Mouse (Mus musculus) neural tube, embryonic 13.5 days (tissue): ENCODE measurements around the gene Nbea. TPM values are rescaled to one million over a fixed set of nuclear protein-coding genes. Genes with fewer than 3 reads are reported as not detected.

Experiments
- ATAC-seq: fragments of 200-750 bp; cut with Nextera tagmentation; 2 replicates; pipeline ENCODE4 v1.8.0; 2017; ENCODE audit warnings: low read depth, mild to moderate bottlenecking, moderate TSS enrichment, moderate library complexity
- H3K27ac ChIP-seq: fragments of 300-500 bp; sonication (generic); replicated peaks from 2 replicates; pipeline ENCODE4 v1.5.1; 2015; ENCODE audit warnings: moderate library complexity, mild to moderate bottlenecking, inconsistent platforms
- H3K27me3 ChIP-seq: fragments of 300-500 bp; sonication (generic); 2 replicates; pipeline ENCODE4 v1.6.1; 2015; ENCODE audit warnings: mild to moderate bottlenecking, inconsistent platforms
- H3K36me3 ChIP-seq: fragments of 300-500 bp; sonication (generic); 2 replicates; pipeline ENCODE4 v1.6.1; 2015; ENCODE audit warnings: mild to moderate bottlenecking, inconsistent platforms
- H3K4me1 ChIP-seq: fragments of 300-500 bp; sonication (generic); replicated peaks from 2 replicates; pipeline ENCODE4 v1.6.1; 2015; ENCODE audit warnings: inconsistent platforms
- H3K4me2 ChIP-seq: fragments of 300-500 bp; sonication (generic); 2 replicates; pipeline ENCODE4 v1.6.1; 2015; ENCODE audit warnings: inconsistent platforms, mild to moderate bottlenecking, moderate library complexity
- H3K4me3 ChIP-seq: fragments of 300-500 bp; sonication (generic); 2 replicates; pipeline ENCODE4 v1.5.1; 2015; ENCODE audit warnings: mild to moderate bottlenecking, inconsistent platforms
- H3K9ac ChIP-seq: fragments of 300-500 bp; sonication (generic); 2 replicates; pipeline ENCODE4 v1.6.1; 2015; ENCODE audit warnings: moderate library complexity, mild to moderate bottlenecking, inconsistent platforms
- H3K9me3 ChIP-seq: fragments of 300-500 bp; sonication (generic); 2 replicates; pipeline ENCODE4 v1.6.1; 2016; ENCODE audit warnings: inconsistent platforms
- WGBS: fragments of 180-500 bp; shearing (Covaris S2); methylation state at CpG from one replicate; pipeline ENCODE4 v1.1.7; 2015; 5-methylcytosine and 5-hydroxymethylcytosine counted together
- polyA plus RNA-seq: library from polyadenylated mRNA; unstranded; fragments of >200 nt; fragmentation: Nextera tagmentation; extraction: Ambion mirVana; gene quantifications from 2 replicates; pipeline ENCODE4 v1.2.1, GENCODE M21; 2015

The Nbea gene
- polyA plus RNA-seq, 1 experiment from 2014 or later: 51.3 TPM

DNA sequence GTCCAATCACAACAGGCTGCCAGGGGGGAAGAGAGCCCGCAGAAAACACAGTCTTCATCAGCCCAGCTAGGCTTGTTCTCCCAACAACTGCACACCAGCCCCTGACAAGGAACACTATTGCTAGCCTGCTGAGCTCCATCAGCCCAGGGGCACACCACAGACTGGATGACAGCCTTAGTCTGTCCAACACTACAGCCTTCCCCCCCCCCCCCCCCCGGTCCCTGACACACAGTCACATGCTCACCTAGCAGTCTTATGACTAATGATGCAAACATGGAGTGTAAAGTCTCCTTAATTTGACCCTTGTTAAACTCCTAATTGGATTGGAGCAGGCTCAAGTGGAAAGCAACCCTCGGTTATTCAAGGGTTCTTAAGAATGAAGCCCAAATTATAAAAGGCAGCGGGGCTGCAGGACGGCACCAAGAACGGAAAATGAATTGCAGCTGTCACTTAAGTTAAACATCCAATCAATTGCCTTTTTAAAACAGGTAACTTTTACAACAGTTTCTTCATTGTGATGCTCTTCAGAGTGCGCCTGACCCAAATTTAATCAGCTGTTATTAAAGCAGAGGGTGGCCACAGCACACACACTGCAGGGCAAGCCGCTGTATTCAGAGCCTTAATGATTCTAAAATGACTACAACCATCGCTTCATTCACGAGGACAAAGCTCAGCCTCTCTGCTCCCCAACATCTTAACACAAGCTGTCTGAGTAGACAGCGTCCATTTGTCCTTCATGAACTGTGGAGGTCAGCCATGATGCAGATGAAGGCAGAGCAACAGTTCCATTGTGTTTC is 427.5 kb downstream of the Nbea start:
- no peaks in the 10 kb centered on the region for H3K36me3 ChIP-seq
- WGBS: 18% methylated on average over 11 of the region's 11 CpGs
- peaks cover 39% of the 10 kb centered on the region for H3K4me1 ChIP-seq
- H3K9ac ChIP-seq: no peak overlapping the region; the same call in 1 of the 2 replicates
- peak; percentile 68 for ATAC-seq
- peak overlapping the region; percentile 65 for H3K27ac ChIP-seq
- no peak overlapping the region for H3K4me3 ChIP-seq
- H3K4me2 ChIP-seq: no peak overlapping the region
- H3K9me3 ChIP-seq: no peaks in the 10 kb centered on the region
- no peaks in the 10 kb centered on the region for H3K27me3 ChIP-seq

GRCm38 (mm10) chr3:55754981-55755608 is 428.4 kb downstream of the Nbea start:
- no peaks in the 10 kb centered on the region for H3K27me3 ChIP-seq
- H3K27ac ChIP-seq: no peak overlapping the region
- no peaks in the 10 kb centered on the region for H3K36me3 ChIP-seq
- ATAC-seq: no peak
- 54% methylated on average over 6 of the region's 6 CpGs for WGBS
- peaks cover 47% of the 10 kb centered on the region for H3K4me1 ChIP-seq
- no peaks in the 10 kb centered on the region for H3K9me3 ChIP-seq
- H3K4me3 ChIP-seq: no peak overlapping the region
- H3K4me2 ChIP-seq: no peak overlapping the region
- no peak overlapping the region for H3K9ac ChIP-seq

- Histone ChIP-seq H3K27ac (no peak overlapping the region), H3K4me1 (peaks cover 47% of the 10 kb centered on the region)
- ATAC-seq: no peak
Observed at GRCm38 (mm10) chr3:55753872-55754271, 429.6 kb downstream of the Nbea start.

DNA sequence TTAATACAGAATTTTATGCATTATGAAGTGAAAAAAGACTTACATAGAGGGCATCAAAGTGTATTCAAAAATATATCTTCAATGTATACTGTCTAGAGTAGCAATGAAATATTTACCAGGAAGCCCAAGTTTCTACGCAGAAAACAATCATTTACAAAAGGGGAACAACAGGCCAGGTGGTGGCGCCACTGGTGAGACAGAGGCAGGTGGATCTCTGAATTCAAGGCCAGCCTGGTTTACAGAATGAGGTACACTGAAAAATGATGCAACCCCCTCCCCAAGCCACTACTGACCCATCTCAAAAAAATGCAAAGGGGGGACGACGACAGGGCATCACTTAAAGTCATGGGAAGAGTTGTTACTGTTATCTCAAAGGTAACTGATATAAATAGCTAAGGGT is 430.9 kb downstream of the Nbea start:
- H3K36me3 ChIP-seq: no peaks in the 10 kb centered on the region
- H3K27me3 ChIP-seq: no peaks in the 10 kb centered on the region
- WGBS: 86% methylated on average over 4 of the region's 4 CpGs
- peaks cover 47% of the 10 kb centered on the region for H3K4me1 ChIP-seq
- 0 out of 2 replicates have a peak overlapping the region, but pooled peaks have one; percentile 54 for H3K27ac ChIP-seq
- H3K9me3 ChIP-seq: no peaks in the 10 kb centered on the region
- H3K9ac ChIP-seq: no peak overlapping the region
- H3K4me2 ChIP-seq: no peak overlapping the region
- no peak for ATAC-seq
- H3K4me3 ChIP-seq: no peak overlapping the region

More at GRCm38 (mm10) chr3:55753872-55754271, 429.6 kb downstream of the Nbea start:
- H3K36me3 ChIP-seq: no peaks in the 10 kb centered on the region
- no peaks in the 10 kb centered on the region for H3K9me3 ChIP-seq
- H3K9ac ChIP-seq: no peak overlapping the region
- 85% methylated on average over 6 of the region's 6 CpGs for WGBS
- no peak overlapping the region for H3K4me2 ChIP-seq
- H3K27me3 ChIP-seq: no peaks in the 10 kb centered on the region
- H3K4me3 ChIP-seq: no peak overlapping the region

GRCm38 (mm10) chr3:55751363-55751762 is 432.1 kb downstream of the Nbea start:
- Histone ChIP-seq H3K27me3 (no peaks in the 10 kb centered on the region), H3K36me3 (no peaks in the 10 kb centered on the region), H3K9ac (peak overlapping the region; percentile 12; the same call in 1 of the 2 replicates), H3K4me3 (no peak overlapping the region), H3K9me3 (no peaks in the 10 kb centered on the region), H3K4me1 (peaks cover 37% of the 10 kb centered on the region), H3K4me2 (no peak overlapping the region), H3K27ac (peak overlapping the region; percentile 87)
- WGBS: 36% methylated on average over 5 of the region's 5 CpGs
- ATAC-seq: no peak

DNA sequence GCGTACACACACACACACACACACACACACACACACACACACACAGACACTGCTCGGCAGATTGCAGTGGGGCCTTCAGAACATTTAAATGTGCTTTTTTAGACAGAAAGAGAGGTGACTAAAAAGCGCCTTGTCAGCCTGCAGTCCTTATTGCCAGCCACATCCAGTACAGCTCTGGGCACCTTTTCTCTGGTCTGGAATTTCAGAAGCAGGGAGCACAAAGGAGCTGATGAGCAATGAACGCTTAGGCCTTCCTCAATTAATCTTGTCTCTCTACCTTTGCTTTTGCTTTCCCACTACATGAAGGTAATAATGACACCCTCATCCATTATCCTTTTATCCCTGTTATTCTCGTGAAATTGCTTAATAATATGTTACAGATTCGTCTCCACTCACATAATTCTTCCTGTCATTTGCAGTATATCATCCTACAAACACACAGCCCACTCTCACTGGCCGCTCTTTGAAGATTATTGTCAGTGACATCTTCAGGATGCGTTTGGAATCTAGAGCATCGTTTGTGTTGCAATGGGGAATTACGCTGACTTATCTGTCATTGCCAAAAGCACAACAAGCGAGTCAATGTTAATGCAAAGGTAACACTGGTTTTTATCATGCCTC is 432.9 kb downstream of the Nbea start:
- Histone ChIP-seq H3K9me3 (no peaks in the 10 kb centered on the region), H3K4me3 (no peak overlapping the region), H3K4me2 (no peak overlapping the region), H3K27ac (peak overlapping the region; percentile 87), H3K27me3 (no peaks in the 10 kb centered on the region), H3K9ac (no peak overlapping the region), H3K4me1 (peaks cover 28% of the 10 kb centered on the region), H3K36me3 (no peaks in the 10 kb centered on the region)
- peak; percentile 33; the same call in 1 of the 2 replicates for ATAC-seq
- 40% methylated on average over 11 of the region's 11 CpGs for WGBS

DNA sequence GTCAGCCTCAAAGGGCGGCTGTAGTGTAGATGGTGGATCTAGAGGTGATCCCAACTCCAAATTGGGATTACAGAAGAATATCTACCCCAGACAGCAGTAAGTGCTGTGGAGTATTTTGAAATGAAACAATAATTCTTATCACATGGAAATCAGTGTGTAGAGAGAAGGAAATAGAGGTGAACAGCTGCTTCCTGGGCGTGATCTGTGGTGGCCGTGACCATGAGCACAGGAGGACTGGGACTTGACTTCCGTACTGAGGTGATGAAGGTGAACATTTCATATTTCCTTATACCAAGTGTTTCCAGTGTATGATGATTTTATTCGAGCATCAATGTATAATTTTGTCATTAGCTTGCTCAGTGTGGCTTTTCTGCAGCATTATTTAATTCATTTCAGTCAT is 439.6 kb downstream of the Nbea start:
- 84% methylated on average over 5 of the region's 5 CpGs for WGBS
- Histone ChIP-seq H3K4me1 (peaks cover 20% of the 10 kb centered on the region), H3K36me3 (no peaks in the 10 kb centered on the region), H3K27ac (no peak overlapping the region), H3K27me3 (no peaks in the 10 kb centered on the region), H3K4me2 (no peak overlapping the region), H3K9me3 (no peaks in the 10 kb centered on the region), H3K9ac (no peak overlapping the region), H3K4me3 (no peak overlapping the region)
- ATAC-seq: no peak

GRCm38 (mm10) chr3:55742654-55743053 is 440.8 kb downstream of the Nbea start:
- Histone ChIP-seq H3K4me2 (no peak overlapping the region), H3K27ac (peak overlapping the region; percentile 79; the same call in 1 of the 2 replicates), H3K4me1 (peaks cover 20% of the 10 kb centered on the region), H3K9ac (no peak overlapping the region), H3K9me3 (no peaks in the 10 kb centered on the region), H3K27me3 (no peaks in the 10 kb centered on the region), H3K36me3 (no peaks in the 10 kb centered on the region), H3K4me3 (no peak overlapping the region)
- WGBS: 72% methylated on average over 4 of the region's 4 CpGs
- no peak for ATAC-seq

DNA sequence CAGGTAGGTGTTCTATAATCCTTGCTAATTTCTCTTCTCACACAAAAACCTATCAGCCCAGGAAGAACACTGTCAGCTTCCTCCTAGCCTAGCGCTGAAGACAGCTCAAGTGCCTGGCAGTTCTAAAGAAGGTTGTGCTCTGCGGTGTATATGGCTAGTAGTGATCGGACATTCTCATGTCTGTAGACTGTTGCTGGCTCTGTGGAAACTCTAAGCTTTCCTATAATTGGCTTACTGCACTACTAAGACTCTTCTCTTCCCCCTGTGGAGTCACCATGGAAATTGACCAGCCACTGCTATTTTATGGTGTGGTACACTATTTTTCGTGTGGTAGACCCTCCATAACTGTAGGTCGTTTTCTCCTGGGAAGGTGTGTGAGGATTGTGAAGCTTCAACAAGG is 441.3 kb downstream of the Nbea start:
- H3K27me3 ChIP-seq: no peaks in the 10 kb centered on the region
- no peaks in the 10 kb centered on the region for H3K36me3 ChIP-seq
- H3K27ac ChIP-seq: peak overlapping the region; percentile 79
- H3K9ac ChIP-seq: no peak overlapping the region
- H3K4me3 ChIP-seq: no peak overlapping the region
- H3K9me3 ChIP-seq: no peaks in the 10 kb centered on the region
- WGBS: 85% methylated on average over 5 of the region's 5 CpGs
- no peak overlapping the region for H3K4me2 ChIP-seq
- ATAC-seq: no peak
- peaks cover 20% of the 10 kb centered on the region for H3K4me1 ChIP-seq

GRCm38 (mm10) chr3:55741428-55741827 is 442.1 kb downstream of the Nbea start:
- H3K4me2 ChIP-seq: peak overlapping the region; percentile 3; the same call in 1 of the 2 replicates
- WGBS: 32% methylated on average over 6 of the region's 6 CpGs
- peak; percentile 42; the same call in 1 of the 2 replicates for ATAC-seq

DNA sequence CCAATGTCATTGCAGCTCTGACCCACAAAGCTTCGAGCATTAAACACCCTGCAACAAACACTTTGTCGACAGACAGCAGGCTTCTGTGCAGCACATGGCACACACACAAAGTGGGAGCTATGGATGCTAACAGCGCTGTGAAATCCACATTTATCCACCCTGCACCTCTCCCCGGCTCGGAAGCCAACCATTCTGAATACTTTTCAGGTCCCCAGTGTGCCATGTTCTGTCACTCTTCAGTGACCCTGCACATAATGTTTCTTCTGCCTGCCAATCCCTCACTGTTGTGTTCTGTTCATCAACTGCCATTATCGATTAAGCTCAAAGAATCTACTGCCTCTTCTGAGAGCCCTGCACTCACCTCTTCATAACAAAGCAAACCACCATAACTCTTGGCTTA is 449.8 kb downstream of the Nbea start:
- ATAC-seq: 0 out of 2 replicates have a peak, but pooled peaks have one; percentile 27
- H3K4me2 ChIP-seq: no peak overlapping the region
- no peaks in the 10 kb centered on the region for H3K27me3 ChIP-seq
- H3K9me3 ChIP-seq: no peaks in the 10 kb centered on the region
- H3K9ac ChIP-seq: no peak overlapping the region
- peaks cover 9% of the 10 kb centered on the region; the same call in 1 of the 2 replicates for H3K4me1 ChIP-seq
- H3K27ac ChIP-seq: 0 out of 2 replicates have a peak overlapping the region, but pooled peaks have one; percentile 0
- 44% methylated on average over 6 of the region's 6 CpGs for WGBS
- H3K36me3 ChIP-seq: no peaks in the 10 kb centered on the region
- no peak overlapping the region for H3K4me3 ChIP-seq

More at GRCm38 (mm10) chr3:55741428-55741827, 442.1 kb downstream of the Nbea start:
- Histone ChIP-seq H3K4me1 (peaks cover 20% of the 10 kb centered on the region), H3K9me3 (no peaks in the 10 kb centered on the region), H3K27ac (peak overlapping the region; percentile 79), H3K27me3 (no peaks in the 10 kb centered on the region), H3K4me3 (no peak overlapping the region), H3K36me3 (no peaks in the 10 kb centered on the region), H3K9ac (no peak overlapping the region)

DNA sequence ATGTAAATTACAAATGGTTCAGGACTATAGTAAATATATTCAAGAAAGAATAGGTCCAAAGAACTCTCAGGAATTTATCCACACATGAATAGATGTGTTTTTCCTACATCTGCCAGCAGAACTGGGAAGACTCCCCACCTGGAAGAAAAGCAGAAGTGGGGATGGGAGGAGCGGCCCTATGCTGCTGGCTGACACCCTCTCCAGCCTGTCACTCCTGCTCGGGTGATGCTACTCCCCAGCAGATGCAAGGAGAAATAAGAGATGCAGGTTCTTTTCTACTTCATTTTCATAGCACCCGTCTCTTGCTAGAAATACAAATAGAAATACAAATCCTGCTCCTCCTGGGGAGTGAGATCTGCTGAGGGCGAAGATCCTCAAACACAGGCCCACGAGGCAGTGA is 453.0 kb downstream of the Nbea start:
- peaks cover 9% of the 10 kb centered on the region; the same call in 1 of the 2 replicates for H3K4me1 ChIP-seq
- no peak overlapping the region for H3K4me2 ChIP-seq
- WGBS: 69% methylated on average over 5 of the region's 5 CpGs
- no peak for ATAC-seq
- H3K27ac ChIP-seq: 0 out of 2 replicates have a peak overlapping the region, but pooled peaks have one; percentile 10
- no peak overlapping the region for H3K4me3 ChIP-seq
- no peak overlapping the region for H3K9ac ChIP-seq
- no peaks in the 10 kb centered on the region for H3K9me3 ChIP-seq
- no peaks in the 10 kb centered on the region for H3K36me3 ChIP-seq
- H3K27me3 ChIP-seq: no peaks in the 10 kb centered on the region
